Mouse (Mus musculus): Measurements from ENCODE around the gene Ssr1. TPM values are rescaled to one million over a fixed set of nuclear protein-coding genes. Genes with fewer than 3 reads are reported as not detected.

Ssr1 gene
- polyA plus RNA-seq, 1 experiment = 44.7 TPM

- peak overlapping the region; percentile 80 for H3K4me2 ChIP-seq (ENCODE audit: low read depth)
- no peaks in the 10 kb centered on the region for H3K36me3 ChIP-seq (ENCODE audit: control insufficient read depth, insufficient read depth)
- no peaks in the 10 kb centered on the region for H3K79me2 ChIP-seq (ENCODE audit: control insufficient read depth, insufficient read depth)
- no peak overlapping the region for H3ac ChIP-seq (ENCODE audit: control insufficient read depth, insufficient read length)
- H3K4me3 ChIP-seq = peak overlapping the region; percentile 23
- TF ChIP-seq REST (IDR thresholded peaks at IDR 0.05; ENCODE audit: insufficient read depth, insufficient read length) = no peak
- H3K27me3 ChIP-seq (ENCODE audit: control insufficient read depth, insufficient read depth, insufficient read length) = no peaks in the 10 kb centered on the region
Observed at GRCm38 (mm10) chr13:37963354-37964007, 30.5 kb downstream of the Ssr1 start.

DNA sequence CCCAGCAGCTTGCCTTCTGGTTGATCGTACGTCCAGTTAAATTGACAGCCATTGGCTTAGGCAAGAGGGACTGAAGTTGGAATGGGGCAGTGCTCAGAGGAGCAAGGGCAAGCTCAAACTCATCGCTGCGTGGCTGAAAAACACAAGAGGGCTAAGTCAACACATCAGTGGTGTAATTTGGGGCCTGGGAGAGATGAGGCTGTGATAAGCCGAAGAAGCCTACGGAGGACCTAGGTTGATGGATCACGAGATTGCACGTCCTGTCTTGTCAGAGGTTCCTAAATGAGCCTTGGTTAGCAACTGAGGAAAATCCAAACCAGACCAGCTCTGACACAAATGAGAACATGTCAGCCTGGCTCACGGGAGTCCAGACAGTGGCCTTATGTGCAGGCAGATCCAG is 31.5 kb downstream of the Ssr1 start:
- Histone ChIP-seq H3K36me3 (ENCODE audit: control insufficient read depth, insufficient read depth) (no peaks in the 10 kb centered on the region), H3K79me2 (ENCODE audit: control insufficient read depth, insufficient read depth) (no peaks in the 10 kb centered on the region), H3K4me3 (no peak overlapping the region), H3K4me2 (ENCODE audit: low read depth) (no peak overlapping the region), H3K27me3 (ENCODE audit: control insufficient read depth, insufficient read depth, insufficient read length) (no peaks in the 10 kb centered on the region), H3ac (ENCODE audit: control insufficient read depth, insufficient read length) (no peak overlapping the region)
- no peak for TF ChIP-seq MYOD1 (IDR thresholded peaks at IDR 0.05; ENCODE audit: control insufficient read depth in 1 of 3, insufficient read length in 2 of 3, low read depth in 2 of 3)

GRCm38 (mm10) chr13:37959936-37960335 is 34.1 kb downstream of the Ssr1 start:
- Histone ChIP-seq H3ac (ENCODE audit: control insufficient read depth, insufficient read length) (no peak overlapping the region), H3K4me2 (ENCODE audit: low read depth) (no peak overlapping the region), H3K27me3 (ENCODE audit: control insufficient read depth, insufficient read depth, insufficient read length) (no peaks in the 10 kb centered on the region), H3K4me3 (no peak overlapping the region), H3K36me3 (ENCODE audit: control insufficient read depth, insufficient read depth) (no peaks in the 10 kb centered on the region), H3K79me2 (ENCODE audit: control insufficient read depth, insufficient read depth) (no peaks in the 10 kb centered on the region)
- TF ChIP-seq POLR2A (IDR thresholded peaks at IDR 0.05; ENCODE audit: insufficient read length, low read depth) = no peak
- no peak for TF ChIP-seq REST (IDR thresholded peaks at IDR 0.05; ENCODE audit: insufficient read depth, insufficient read length)
- no peak for TF ChIP-seq MAX (IDR thresholded peaks at IDR 0.05; ENCODE audit: low read depth)
- no peak for TF ChIP-seq SRF (IDR thresholded peaks at IDR 0.05; ENCODE audit: control insufficient read depth, insufficient read length, low read depth)
- no peak for TF ChIP-seq MYOD1 (IDR thresholded peaks at IDR 0.05; ENCODE audit: control insufficient read depth in 1 of 3, insufficient read length in 2 of 3, low read depth in 2 of 3)
- TF ChIP-seq POLR2AphosphoS2 (IDR thresholded peaks at IDR 0.05; ENCODE audit: insufficient read length, low read depth) = no peak
- TF ChIP-seq TCF12 (IDR thresholded peaks at IDR 0.05; ENCODE audit: insufficient read depth, poor library complexity, severe bottlenecking) = no peak
- TF ChIP-seq USF1 (IDR thresholded peaks at IDR 0.05; ENCODE audit: low read depth) = no peak
- no peak for TF ChIP-seq E2F4 (IDR thresholded peaks at IDR 0.05; ENCODE audit: insufficient read depth)
- no peak for TF ChIP-seq CEBPB (IDR thresholded peaks at IDR 0.05; ENCODE audit: insufficient read depth, poor library complexity, severe bottlenecking)
- TF ChIP-seq TCF3 (IDR thresholded peaks at IDR 0.05; ENCODE audit: insufficient read length, low read depth) = no peak
- no peak for TF ChIP-seq MYOG (IDR thresholded peaks at IDR 0.05; ENCODE audit: control insufficient read depth in 1 of 3, insufficient read depth in 1 of 3, insufficient read length in 2 of 3, low read depth in 2 of 3)

DNA sequence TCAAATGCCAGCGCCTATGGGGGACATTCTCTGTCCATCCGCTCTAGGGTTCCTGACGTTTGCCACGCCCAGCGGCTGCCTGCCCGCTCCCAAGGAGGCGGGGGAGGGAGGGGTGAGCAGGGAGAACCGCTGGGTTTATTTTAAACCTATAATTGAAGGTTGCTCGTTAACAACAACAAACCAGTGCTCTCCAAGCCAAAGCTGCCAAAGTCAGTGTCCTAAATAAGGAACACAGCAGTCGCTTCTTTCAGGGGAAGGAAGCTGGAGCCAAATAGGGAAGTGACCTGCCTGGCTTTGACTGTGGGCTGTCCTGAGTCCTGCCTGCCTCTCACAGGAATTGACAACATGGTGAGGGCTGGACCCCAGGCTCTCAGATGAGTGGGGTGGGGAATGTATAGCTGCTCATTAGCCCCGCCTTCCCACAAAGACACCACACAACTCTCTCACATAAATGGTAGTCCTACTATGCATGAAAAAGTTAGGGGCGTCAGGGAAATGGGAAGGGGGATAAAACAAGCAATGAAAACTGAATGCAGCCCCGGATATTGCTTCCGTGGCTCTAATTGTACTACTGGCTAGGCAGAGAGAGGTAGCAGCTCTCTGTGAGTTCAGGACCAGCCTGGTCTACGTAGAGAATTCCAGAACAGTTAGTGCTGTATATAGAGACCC is 34.6 kb downstream of the Ssr1 start:
- no peaks in the 10 kb centered on the region for H3K79me2 ChIP-seq (ENCODE audit: control insufficient read depth, insufficient read depth)
- H3K4me2 ChIP-seq (ENCODE audit: low read depth) = no peak overlapping the region
- H3K36me3 ChIP-seq (ENCODE audit: control insufficient read depth, insufficient read depth) = no peaks in the 10 kb centered on the region
- H3ac ChIP-seq (ENCODE audit: control insufficient read depth, insufficient read length) = no peak overlapping the region
- TF ChIP-seq REST (IDR thresholded peaks at IDR 0.05; ENCODE audit: insufficient read depth, insufficient read length) (no peak), MAX (IDR thresholded peaks at IDR 0.05; ENCODE audit: low read depth) (no peak), CEBPB (IDR thresholded peaks at IDR 0.05; ENCODE audit: insufficient read depth, poor library complexity, severe bottlenecking) (no peak), SRF (IDR thresholded peaks at IDR 0.05; ENCODE audit: control insufficient read depth, insufficient read length, low read depth) (no peak), USF1 (IDR thresholded peaks at IDR 0.05; ENCODE audit: low read depth) (no peak), POLR2AphosphoS2 (IDR thresholded peaks at IDR 0.05; ENCODE audit: insufficient read length, low read depth) (no peak)
- H3K4me3 ChIP-seq = no peak overlapping the region
- no peaks in the 10 kb centered on the region for H3K27me3 ChIP-seq (ENCODE audit: control insufficient read depth, insufficient read depth, insufficient read length)

GRCm38 (mm10) chr13:37958498-37959238 is 35.3 kb downstream of the Ssr1 start:
- TF ChIP-seq SRF (IDR thresholded peaks at IDR 0.05; ENCODE audit: control insufficient read depth, insufficient read length, low read depth) = no peak
- Histone ChIP-seq H3K27me3 (ENCODE audit: control insufficient read depth, insufficient read depth, insufficient read length) (no peaks in the 10 kb centered on the region), H3K36me3 (ENCODE audit: control insufficient read depth, insufficient read depth) (no peaks in the 10 kb centered on the region), H3ac (ENCODE audit: control insufficient read depth, insufficient read length) (no peak overlapping the region), H3K4me3 (no peak overlapping the region), H3K79me2 (ENCODE audit: control insufficient read depth, insufficient read depth) (no peaks in the 10 kb centered on the region), H3K4me2 (ENCODE audit: low read depth) (no peak overlapping the region)

Data from myocyte (in vitro differentiated cells).